Mouse (Mus musculus): Measurements from ENCODE around the gene Olfr350.

Gene Olfr350

DNA sequence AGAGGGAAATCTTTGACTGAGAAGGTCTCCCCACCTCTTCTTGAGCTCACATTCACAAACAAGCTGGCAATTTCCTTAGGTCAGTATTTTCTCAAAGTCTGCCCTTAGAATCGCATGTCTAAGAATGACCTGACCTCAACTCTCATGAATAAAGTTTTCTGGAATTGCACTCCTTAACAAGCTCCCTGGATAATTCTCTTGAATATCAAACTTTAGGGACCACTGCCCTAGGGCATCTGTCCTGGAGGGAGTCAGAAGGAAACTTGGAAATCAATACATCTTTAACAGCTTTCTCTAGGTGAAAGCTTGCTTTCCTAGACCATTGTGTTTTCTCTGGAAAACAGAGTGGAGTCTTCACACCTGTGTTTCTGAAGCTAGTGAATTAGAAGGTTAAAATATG, at the start of gene Olfr350:
Olfr350 (plus strand) TSS at position 301 of the 400 bp plus-strand sequence.
- CTCF ChIA-PET, result no interaction called here

DNA sequence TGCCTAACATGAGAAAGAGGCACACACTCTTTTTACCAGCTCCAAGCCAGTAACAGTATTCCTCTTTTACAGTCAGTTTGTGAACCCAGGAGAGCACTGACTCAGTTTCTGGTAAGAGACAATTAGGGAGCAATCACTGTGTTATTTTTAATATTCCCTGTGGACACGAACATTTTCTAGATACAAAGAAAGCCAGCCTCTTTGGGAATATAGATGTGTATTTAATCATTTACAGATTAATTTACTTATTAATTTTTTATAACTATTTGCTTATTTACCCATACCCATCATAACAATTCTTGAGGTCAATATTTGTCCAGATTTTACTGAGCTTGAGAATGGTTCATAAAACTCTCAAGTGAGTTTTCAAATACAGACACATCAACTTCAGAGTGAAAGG, 29.2 kb upstream of the Olfr350 start, which contains the start of gene Olfr3:
Olfr3 (minus strand) TSS at position 101 of the 400 bp plus-strand sequence.
- CTCF ChIA-PET, result no interaction called here

DNA sequence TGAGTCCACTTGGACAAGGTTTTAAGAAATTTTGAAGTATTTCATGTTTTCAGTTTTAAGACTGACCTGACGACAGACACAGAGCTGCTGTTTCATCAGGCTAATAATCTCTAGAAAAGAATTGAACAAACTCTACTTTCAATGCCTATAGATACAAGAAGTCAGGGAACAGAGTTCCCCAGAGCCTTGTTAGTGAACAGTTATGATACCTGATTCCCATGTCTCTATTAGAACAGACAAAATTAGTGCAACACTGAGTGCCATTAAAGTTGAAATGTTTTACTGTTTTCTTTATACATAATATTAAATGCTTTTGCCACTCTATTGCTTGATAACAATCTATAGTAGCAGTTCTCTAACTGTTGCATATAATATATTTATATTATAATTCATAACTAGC, 16.4 kb downstream of the Olfr350 start, which contains the start of gene Olfr351:
Olfr351 (minus strand) TSS at position 101 of the 400 bp plus-strand sequence.
- CTCF ChIA-PET, result no interaction called here

GRCm38 (mm10) chr2:36868160-36868559, 22.1 kb downstream of the Olfr350 start, which contains the start of gene Olfr352:
Olfr352 (plus strand) TSS chr2:36868460.
- CTCF ChIA-PET, result no interaction called here

DNA sequence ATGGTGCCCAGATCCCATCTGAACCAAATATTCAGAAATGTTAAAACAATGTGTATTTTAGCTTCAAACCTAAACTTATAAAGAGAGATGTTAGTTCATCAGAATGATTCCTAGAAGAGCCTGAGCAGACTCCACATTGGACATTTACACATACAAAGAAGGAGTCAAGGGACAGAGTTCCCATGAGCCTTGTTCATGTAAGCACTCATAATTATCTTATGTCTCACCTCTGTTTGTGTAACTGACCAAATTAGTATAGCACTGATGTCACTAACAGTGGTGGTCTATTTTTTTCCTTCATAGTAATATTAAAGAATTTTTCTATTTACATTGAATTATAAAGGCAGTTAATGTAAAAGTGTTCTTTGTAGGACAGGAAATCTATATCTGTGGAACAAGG, 46.7 kb downstream of the Olfr350 start, which contains the start of gene Olfr353:
Olfr353 (minus strand) TSS at position 101 of the 400 bp plus-strand sequence.
- CTCF ChIA-PET, result no interaction called here

DNA sequence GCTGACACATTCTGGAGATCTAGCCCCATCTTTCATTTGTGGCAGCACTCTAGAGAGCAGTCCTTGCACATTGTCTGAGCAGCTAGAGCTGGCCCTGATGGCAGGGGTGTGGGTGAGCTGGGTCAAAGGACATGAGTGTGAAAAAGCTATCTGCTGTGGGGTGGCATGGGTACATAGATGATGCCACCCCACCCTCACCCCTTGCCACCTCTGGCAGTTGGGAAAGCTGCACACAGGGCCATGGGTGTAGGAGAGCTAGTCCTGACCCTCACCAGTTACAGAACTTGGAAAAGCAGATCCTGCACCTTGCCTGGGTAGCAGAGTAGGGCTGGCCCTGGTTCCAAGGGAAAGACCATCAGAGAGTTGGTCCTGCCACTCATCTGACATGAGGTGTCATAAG, 51.0 kb downstream of the Olfr350 start:
- CTCF ChIA-PET, result no interaction called here
